Mouse (Mus musculus) hindbrain, embryonic 13.5 days (tissue): ENCODE results near the gene Ifna5. TPM values are rescaled to one million over a fixed set of nuclear protein-coding genes. Genes with fewer than 3 reads are reported as not detected.
"Not testable (repeated sequence)": the region's sequence is repeated elsewhere in the genome, so short reads cannot be mapped to it uniquely, and the experiment has no call there.

ENCODE experiments used
- ATAC-seq: fragments of 200-750 bp; cut with Nextera tagmentation; 2 replicates; pipeline ENCODE4 v1.8.0; 2017; ENCODE audit warnings: moderate TSS enrichment; ENCODE audit not compliant: low FRiP score
- H3K27ac ChIP-seq: fragments of 300-500 bp; sonication (generic); 2 replicates; pipeline ENCODE4 v1.5.1; 2015; ENCODE audit warnings: inconsistent platforms, mild to moderate bottlenecking, moderate library complexity
- H3K27me3 ChIP-seq: fragments of 300-500 bp; sonication (generic); 2 replicates; pipeline ENCODE4 v1.6.1; 2015; ENCODE audit warnings: mild to moderate bottlenecking, inconsistent platforms
- H3K36me3 ChIP-seq: fragments of 300-500 bp; sonication (generic); 2 replicates; pipeline ENCODE4 v1.6.1; 2015; ENCODE audit warnings: mild to moderate bottlenecking, inconsistent platforms
- H3K4me1 ChIP-seq: fragments of 300-500 bp; sonication (generic); replicated peaks from 2 replicates; pipeline ENCODE4 v1.6.1; 2015; ENCODE audit warnings: inconsistent platforms
- H3K4me2 ChIP-seq: fragments of 300-500 bp; sonication (generic); 2 replicates; pipeline ENCODE4 v1.6.1; 2015; ENCODE audit warnings: inconsistent platforms, mild to moderate bottlenecking, moderate library complexity
- H3K4me3 ChIP-seq: fragments of 300-500 bp; sonication (generic); 2 replicates; pipeline ENCODE4 v1.5.1; 2015; ENCODE audit warnings: mild to moderate bottlenecking, inconsistent platforms
- H3K9ac ChIP-seq: fragments of 300-500 bp; sonication (generic); 2 replicates; pipeline ENCODE4 v1.6.1; 2015; ENCODE audit warnings: mild to moderate bottlenecking, inconsistent platforms
- H3K9me3 ChIP-seq: fragments of 300-500 bp; sonication (generic); 2 replicates; pipeline ENCODE4 v1.6.1; 2016; ENCODE audit warnings: inconsistent platforms
- WGBS: fragments of 180-500 bp; shearing (Covaris S2); methylation state at CpG from one replicate; pipeline ENCODE4 v1.1.7; 2015; 5-methylcytosine and 5-hydroxymethylcytosine counted together
- polyA plus RNA-seq: library from polyadenylated mRNA; unstranded; fragments of >200 nt; fragmentation: Nextera tagmentation; extraction: Ambion mirVana; gene quantifications from 2 replicates; pipeline ENCODE4 v1.2.1, GENCODE M21; 2015

Gene Ifna5
- polyA plus RNA-seq, 1 experiment from 2014 or later: not detected

DNA sequence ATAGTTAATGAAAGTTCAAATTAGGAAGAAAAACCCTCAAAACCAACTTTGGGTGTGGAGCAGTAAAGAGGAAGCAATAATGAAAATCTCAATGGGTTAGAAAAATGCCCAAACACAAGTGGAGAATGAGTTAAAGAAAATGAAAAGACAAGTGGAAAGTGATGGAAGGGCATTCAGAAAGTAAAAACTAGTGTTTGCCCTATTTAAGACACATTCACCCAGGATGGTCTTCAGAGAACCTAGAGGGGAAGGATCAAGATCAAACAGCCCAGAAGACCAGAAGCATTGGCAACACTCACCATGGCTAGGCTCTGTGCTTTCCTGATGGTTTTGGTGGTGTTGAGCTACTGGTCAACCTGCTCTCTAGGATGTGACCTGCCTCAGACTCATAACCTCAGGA lies 8.2 kb upstream of the Ifna5 start, which contains the start of gene Ifna6:
Gene Ifna6, plus strand, starts transcription at position 301 of the 400 bp plus-strand sequence.
- not testable (repeated sequence) for H3K9ac ChIP-seq, H3K27ac ChIP-seq, H3K9me3 ChIP-seq, H3K36me3 ChIP-seq, H3K4me1 ChIP-seq, H3K4me3 ChIP-seq, ATAC-seq, H3K27me3 ChIP-seq, H3K4me2 ChIP-seq

DNA sequence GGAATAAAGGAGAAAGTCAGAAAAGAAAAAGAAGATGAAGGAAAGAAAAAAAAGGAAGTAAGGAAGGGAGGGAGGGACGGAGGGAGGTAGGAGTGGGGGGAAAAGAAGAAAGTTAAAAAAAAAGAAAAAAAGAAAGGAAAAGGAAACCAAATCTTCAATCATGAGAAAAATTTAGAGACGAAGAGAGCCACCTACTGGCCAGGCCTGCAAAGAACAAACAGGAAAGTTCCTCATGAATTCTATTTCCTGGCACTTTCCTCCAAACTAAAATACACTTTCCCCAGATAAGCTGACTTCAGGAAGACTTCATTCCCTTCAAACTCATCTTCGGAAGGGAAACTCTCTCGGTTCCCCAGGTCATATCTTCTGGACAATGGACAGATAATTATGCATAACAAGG lies 4.8 kb upstream of the Ifna5 start:
- Histone ChIP-seq H3K36me3 (no peaks in the 10 kb centered on the region), H3K4me2 (no peak overlapping the region), H3K9ac (no peak overlapping the region), H3K4me3 (no peak overlapping the region), H3K27ac (no peak overlapping the region), H3K27me3 (no peaks in the 10 kb centered on the region), H3K4me1 (no peaks in the 10 kb centered on the region), H3K9me3 (no peaks in the 10 kb centered on the region)
- 23% methylated on average over 4 of the region's 4 CpGs for WGBS
- no peak for ATAC-seq

DNA sequence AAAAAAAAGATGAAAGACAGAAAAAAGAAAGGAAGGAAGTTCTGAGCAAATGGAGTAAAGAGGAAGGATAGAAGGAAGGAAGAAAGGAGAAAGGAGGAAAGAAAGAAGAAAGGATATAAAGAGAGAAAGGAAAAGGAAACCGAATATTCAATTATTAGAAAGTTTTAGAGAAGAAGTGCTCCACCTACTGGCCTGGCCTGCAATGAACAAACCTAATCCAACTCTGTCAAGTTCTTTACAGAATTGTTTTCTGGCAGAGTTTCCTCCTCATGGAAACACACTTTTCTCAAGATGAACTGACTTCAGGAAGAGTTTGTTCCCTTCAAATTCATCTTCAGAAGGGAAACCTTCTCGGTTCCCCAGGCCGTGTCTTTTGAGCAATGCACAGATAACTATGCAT lies 3.5 kb downstream of the Ifna5 start:
- WGBS: 46% methylated on average over 3 of the region's 3 CpGs
- ATAC-seq: no peak
- H3K36me3 ChIP-seq: no peaks in the 10 kb centered on the region
- no peak overlapping the region for H3K4me2 ChIP-seq
- no peaks in the 10 kb centered on the region for H3K4me1 ChIP-seq
- H3K9ac ChIP-seq: no peak overlapping the region
- H3K27ac ChIP-seq: no peak overlapping the region
- H3K27me3 ChIP-seq: no peaks in the 10 kb centered on the region
- H3K4me3 ChIP-seq: no peak overlapping the region
- H3K9me3 ChIP-seq: no peaks in the 10 kb centered on the region

DNA sequence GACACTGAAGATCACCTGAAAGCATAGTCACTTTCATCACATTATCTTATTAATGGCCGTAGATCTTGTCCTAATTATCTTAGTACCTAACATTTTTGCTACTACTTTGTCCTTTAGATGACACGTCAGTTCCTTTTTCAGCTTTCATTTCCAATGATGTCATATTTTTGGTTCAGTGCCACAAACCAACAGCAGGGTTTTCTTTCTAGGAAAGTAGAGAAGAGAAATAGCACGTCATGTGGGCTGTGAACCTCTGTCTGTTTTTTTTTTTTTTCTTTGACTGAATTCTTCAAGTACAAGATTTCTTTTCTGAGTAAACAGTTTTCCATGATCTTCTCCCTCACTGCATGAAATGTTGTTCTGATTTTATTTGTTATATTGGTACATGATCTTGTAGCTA lies 4.7 kb downstream of the Ifna5 start:
- no peak overlapping the region for H3K4me3 ChIP-seq
- no peaks in the 10 kb centered on the region for H3K27me3 ChIP-seq
- H3K9ac ChIP-seq: no peak overlapping the region
- ATAC-seq: no peak
- H3K9me3 ChIP-seq: no peaks in the 10 kb centered on the region
- no peaks in the 10 kb centered on the region for H3K36me3 ChIP-seq
- no peak overlapping the region for H3K4me2 ChIP-seq
- 85% methylated on average over 3 of the region's 3 CpGs for WGBS
- H3K4me1 ChIP-seq: no peaks in the 10 kb centered on the region
- H3K27ac ChIP-seq: no peak overlapping the region

DNA sequence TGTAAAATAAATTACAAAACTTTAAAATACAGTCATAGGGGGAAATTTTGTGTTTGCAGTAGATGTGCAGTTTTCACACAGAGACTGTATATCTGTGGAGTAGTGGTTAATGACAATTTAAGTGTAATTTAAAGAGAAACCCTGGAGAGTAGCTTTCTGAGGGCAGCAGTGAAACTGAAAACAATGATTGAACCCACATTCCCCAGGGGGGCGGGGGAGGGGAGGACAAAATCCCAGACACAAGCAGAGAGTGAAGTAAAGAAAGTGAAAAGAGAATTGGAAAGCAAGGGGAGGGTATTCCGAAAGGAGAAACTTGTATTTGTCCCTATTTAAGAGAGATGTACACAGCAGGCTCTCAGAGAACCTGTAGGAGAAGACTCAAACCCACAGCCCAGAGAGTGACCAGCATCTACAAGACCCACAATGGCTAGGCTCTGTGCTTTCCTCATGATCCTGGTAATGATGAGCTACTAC lies 6.2 kb downstream of the Ifna5 start, which contains the start of gene Ifna4:
Gene Ifna4, plus strand, starts transcription at position 424 of the 474 bp plus-strand sequence.
- no peaks in the 10 kb centered on the region for H3K27me3 ChIP-seq
- no peak within 1 kb of the TSS for H3K9ac ChIP-seq
- no peak for ATAC-seq
- no peaks in the 10 kb centered on the region for H3K9me3 ChIP-seq
- WGBS: 36% methylated on average over 2 of the region's 2 CpGs
- no peaks in the 10 kb centered on the region for H3K4me1 ChIP-seq
- no peak within 1 kb of the TSS for H3K4me2 ChIP-seq
- no peak within 1 kb of the TSS for H3K27ac ChIP-seq
- no peaks in the 10 kb centered on the region for H3K36me3 ChIP-seq
- H3K4me3 ChIP-seq: no peak within 1 kb of the TSS

DNA sequence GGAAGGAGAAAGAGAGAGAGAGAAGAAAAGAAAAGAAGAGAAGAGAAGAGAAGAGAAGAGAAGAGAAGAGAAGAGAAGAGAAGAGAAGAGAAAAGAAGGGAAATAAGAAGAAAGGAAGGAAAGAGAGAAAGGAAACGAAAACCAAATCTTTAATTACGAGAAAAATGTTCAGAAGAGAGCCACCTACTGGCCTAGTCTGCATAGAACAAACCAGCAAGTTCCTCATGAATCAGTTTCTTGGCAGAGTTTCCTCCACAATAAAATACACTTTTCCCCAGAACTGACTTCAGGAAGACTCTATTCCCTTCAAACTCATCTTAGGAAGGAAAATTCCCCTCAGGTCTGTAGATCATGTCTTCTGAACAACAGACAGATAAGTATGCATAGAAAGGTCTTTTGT lies 10.0 kb downstream of the Ifna5 start:
- H3K27me3 ChIP-seq: no peaks in the 10 kb centered on the region
- no peak overlapping the region for H3K27ac ChIP-seq
- H3K4me2 ChIP-seq: no peak overlapping the region
- 50% methylated on average over 2 of the region's 2 CpGs for WGBS
- no peaks in the 10 kb centered on the region for H3K9me3 ChIP-seq
- no peaks in the 10 kb centered on the region for H3K4me1 ChIP-seq
- no peaks in the 10 kb centered on the region for H3K36me3 ChIP-seq
- ATAC-seq: no peak
- H3K4me3 ChIP-seq: no peak overlapping the region
- no peak overlapping the region for H3K9ac ChIP-seq

DNA sequence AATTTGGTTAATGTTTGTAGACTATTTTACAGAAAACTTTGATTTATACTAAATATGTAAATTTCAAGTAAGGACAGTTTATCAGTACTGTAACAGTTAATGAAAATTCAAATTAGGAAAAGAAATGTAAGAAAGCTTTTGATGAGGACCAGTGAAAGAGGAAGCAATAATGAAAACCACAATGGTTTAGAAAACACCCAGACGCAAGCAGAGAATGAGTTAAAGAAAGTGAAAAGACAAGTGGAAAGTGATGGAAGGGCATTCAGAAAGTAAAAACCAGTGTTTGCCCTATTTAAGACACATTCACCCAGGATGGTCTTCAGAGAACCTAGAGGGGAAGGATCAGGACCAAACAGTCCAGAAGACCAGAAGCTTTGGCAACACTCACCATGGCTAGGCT lies 14.4 kb downstream of the Ifna5 start, which contains the start of gene Ifna1:
Gene Ifna1, plus strand, starts transcription at position 390 of the 400 bp plus-strand sequence.
- Histone ChIP-seq H3K9me3 (no peaks in the 10 kb centered on the region), H3K4me1 (peaks cover 5% of the 10 kb centered on the region; the same call in 1 of the 2 replicates), H3K36me3 (no peaks in the 10 kb centered on the region), H3K27ac (no peak within 1 kb of the TSS), H3K4me2 (no peak within 1 kb of the TSS), H3K27me3 (no peaks in the 10 kb centered on the region), H3K4me3 (no peak within 1 kb of the TSS), H3K9ac (no peak within 1 kb of the TSS)
- 74% methylated on average over 1 of the region's 1 CpGs for WGBS
- ATAC-seq: no peak

DNA sequence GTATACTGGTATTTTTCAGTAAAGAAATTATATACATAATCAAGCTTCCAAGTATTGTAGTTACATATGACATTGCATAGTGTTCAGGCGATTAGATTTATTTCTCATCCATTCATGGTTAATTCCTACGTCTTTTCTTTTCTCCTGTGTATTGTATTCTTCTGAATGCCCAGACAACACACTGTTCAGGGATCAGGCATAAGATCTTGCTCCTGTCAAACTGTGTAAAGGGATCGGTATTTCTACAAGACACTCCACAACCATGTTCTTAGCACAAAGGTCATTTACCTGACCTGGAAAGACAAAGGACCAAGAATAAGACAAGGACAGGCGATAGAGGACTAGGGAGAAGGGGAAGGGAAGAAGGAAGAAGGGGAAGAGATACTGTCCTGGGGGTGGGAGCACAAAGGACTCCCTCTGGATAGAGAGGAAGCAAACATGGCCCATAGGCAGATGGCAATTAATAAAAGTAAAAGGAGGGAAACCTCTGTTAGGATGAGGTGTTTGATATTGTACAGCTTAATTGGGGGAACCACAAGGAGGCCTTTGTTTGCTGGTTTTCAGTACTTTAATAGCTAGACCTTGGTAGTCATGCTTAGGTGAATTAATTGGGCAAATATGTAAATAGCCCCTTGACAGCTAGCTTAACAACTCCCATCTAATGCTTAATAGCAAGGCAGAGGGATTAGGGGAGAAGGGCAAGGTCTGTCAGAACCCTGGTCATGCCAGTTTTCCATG lies 15.9 kb downstream of the Ifna5 start:
- Histone ChIP-seq H3K4me2 (no peak overlapping the region), H3K27ac (no peak overlapping the region), H3K36me3 (no peaks in the 10 kb centered on the region), H3K9me3 (no peaks in the 10 kb centered on the region), H3K4me3 (no peak overlapping the region), H3K9ac (no peak overlapping the region), H3K27me3 (no peaks in the 10 kb centered on the region), H3K4me1 (peaks cover 5% of the 10 kb centered on the region; the same call in 1 of the 2 replicates)
- 36% methylated on average over 4 of the region's 4 CpGs for WGBS
- ATAC-seq: no peak

DNA sequence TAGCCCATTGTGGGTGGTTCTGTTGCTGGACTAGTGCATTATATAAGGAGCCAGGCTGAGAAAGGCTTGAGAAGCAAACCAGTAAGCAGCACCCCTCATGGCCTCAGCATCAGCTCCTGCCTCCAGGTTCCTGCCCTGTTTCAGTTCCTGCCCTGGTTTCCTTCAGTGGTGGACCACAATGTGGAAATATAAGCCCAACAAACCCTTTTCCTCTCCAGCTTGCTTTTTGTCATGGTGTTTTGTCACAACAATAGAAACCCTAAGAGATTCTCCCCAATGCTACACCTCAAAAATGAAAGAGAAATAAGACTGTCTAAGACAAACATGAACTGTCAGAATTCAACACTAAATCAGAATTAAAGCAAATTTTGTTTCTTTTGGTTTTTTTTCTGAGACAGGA lies 23.9 kb downstream of the Ifna5 start:
- Histone ChIP-seq H3K4me3 (no peak overlapping the region), H3K4me2 (no peak overlapping the region), H3K4me1 (0 out of 2 replicates have a peak, but pooled peaks cover 4% of the 10 kb centered on the region), H3K27me3 (peaks cover 11% of the 10 kb centered on the region; the same call in 1 of the 2 replicates), H3K9me3 (no peaks in the 10 kb centered on the region), H3K36me3 (no peaks in the 10 kb centered on the region), H3K9ac (no peak overlapping the region), H3K27ac (no peak overlapping the region)
- ATAC-seq: no peak

DNA sequence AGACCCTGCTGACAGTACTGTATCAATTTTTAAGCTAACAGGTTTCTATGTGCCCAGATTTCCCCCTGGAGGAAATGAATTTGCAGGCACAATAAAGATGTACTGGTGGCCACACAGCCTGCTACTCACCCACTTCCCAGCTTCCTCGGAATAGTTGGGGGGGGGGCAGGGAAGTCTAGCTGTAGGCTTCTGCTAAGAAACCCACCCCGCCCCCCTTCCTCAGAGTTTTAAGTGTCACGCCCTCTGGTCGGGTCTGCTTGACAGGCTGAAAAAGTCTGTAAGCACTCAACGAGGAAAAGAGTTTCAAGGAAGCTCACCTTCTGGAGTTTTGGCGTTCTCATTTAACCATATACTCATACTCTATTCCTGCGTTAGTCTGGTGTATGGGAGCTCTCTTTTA lies 28.0 kb downstream of the Ifna5 start:
- Histone ChIP-seq H3K36me3 (no peaks in the 10 kb centered on the region), H3K27me3 (peaks cover 19% of the 10 kb centered on the region), H3K4me3 (no peak overlapping the region), H3K27ac (no peak overlapping the region), H3K4me2 (no peak overlapping the region), H3K9ac (no peak overlapping the region), H3K4me1 (peaks cover 14% of the 10 kb centered on the region), H3K9me3 (no peaks in the 10 kb centered on the region)
- ATAC-seq: no peak
- WGBS: 7% methylated on average over 7 of the region's 7 CpGs

DNA sequence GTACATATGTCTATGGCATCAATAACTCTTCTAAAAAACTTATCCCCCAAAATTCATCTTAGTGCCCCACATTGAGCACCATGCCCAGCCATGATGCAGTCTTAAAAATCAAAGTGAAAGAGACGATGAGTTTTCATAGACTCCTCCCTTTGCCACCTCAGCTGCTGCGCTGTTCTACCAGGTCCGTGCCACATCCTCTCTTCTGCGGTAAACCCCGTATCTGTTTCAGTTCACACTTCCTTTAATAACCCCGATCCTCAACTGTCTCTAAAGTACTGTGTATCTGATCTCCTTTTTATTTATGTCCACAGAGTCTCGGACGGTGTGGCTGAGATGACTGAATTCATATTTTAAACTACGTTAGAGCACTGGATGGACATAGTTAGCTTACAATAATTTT lies 29.3 kb downstream of the Ifna5 start:
- 76% methylated on average over 9 of the region's 9 CpGs for WGBS
- ATAC-seq: no peak

DNA sequence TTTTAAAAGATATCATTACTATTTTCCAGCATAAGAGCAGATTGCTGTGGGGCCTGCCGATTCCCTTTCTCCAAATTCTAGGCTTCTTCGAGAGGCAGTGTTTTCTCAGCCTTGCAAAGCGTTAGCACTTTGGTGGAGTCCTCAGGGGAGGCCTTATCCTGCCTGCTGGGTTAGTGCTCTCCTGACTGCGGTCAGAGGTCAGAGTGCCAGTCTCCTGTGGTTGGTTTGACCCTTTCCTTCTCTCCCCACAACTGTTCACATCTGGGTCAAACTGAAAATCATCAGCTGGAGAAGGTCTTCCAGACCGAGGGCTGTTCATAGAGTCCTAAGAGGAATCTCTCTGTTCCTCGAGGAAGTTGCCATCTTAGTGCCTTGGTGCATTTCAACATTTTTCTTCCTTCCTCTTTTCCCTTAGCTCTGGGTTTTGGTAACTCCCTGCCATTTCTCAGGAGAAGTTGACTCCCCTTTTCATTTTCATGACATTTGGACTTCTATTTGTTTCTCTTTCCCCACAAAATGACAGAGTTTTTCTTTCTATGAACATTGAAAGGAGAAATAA lies 29.8 kb downstream of the Ifna5 start:
- Histone ChIP-seq H3K9ac (no peak overlapping the region), H3K36me3 (no peaks in the 10 kb centered on the region), H3K4me3 (no peak overlapping the region), H3K9me3 (no peaks in the 10 kb centered on the region), H3K27ac (no peak overlapping the region), H3K27me3 (peaks cover 23% of the 10 kb centered on the region), H3K4me1 (peaks cover 17% of the 10 kb centered on the region), H3K4me2 (no peak overlapping the region)
- WGBS: 54% methylated on average over 6 of the region's 6 CpGs
- ATAC-seq: no peak

More for the DNA sequence above, 29.3 kb downstream of the Ifna5 start:
- Histone ChIP-seq H3K4me1 (peaks cover 17% of the 10 kb centered on the region), H3K36me3 (no peaks in the 10 kb centered on the region), H3K27ac (no peak overlapping the region), H3K4me2 (no peak overlapping the region), H3K9ac (no peak overlapping the region), H3K9me3 (no peaks in the 10 kb centered on the region), H3K4me3 (no peak overlapping the region), H3K27me3 (peaks cover 23% of the 10 kb centered on the region)
